Mouse (Mus musculus) megakaryocyte, adult 5-6 weeks (primary cell): ENCODE results near the gene Foxk2. TPM values are rescaled to one million over a fixed set of nuclear protein-coding genes. Genes with fewer than 3 reads are reported as not detected.

Experiments used
- ATAC-seq: 2 replicates; pipeline ENCODE4 v1.8.0; 2016; ENCODE audit warnings: mild to moderate bottlenecking, inconsistent platforms; ENCODE audit not compliant: poor library complexity, severe bottlenecking
- total RNA-seq, 2 experiments: library from RNA; stranded (forward) in 1 of 2; stranded (reverse) in 1 of 2; fragments of 153-499, 151-499 nt in 1 of 2; fragments of 221-1000, 200-1000 nt in 1 of 2; gene quantifications; 2 replicates each; pipeline versions ENCODE4 v1.2.3 to v1.2.4; 2015 to 2017

Foxk2 gene
- total RNA-seq, 2 experiments from 2014 or later, result 16.9 to 17.8 TPM

- ATAC-seq, result peak; percentile 91
These were observed 94.4 kb downstream of the Foxk2 start, which contains the start of gene Wdr45b for GRCm38 (mm10) chr11:121354091-121354707. Gene Wdr45b (minus strand): TSS chr11:121354445.

Other genes starting within 250 kb of the Foxk2 start
- gene Cd7, start 220.6 kb upstream of the Foxk2 start, total RNA-seq (2015), result 52.3 and 53.9 TPM in 2 replicates
- gene Cd7, start 220.6 kb upstream of the Foxk2 start, total RNA-seq (2017), result 14.8 and 17.3 TPM in 2 replicates
- gene Sectm1b, start 196.4 kb upstream of the Foxk2 start, total RNA-seq (2015), result not detected in 2 replicates
- gene Sectm1b, start 196.4 kb upstream of the Foxk2 start, total RNA-seq (2017), result not detected in 2 replicates
- 0.46 TPM in 1 of 2 replicates, not detected in the other for gene Sectm1a, start 178.8 kb upstream of the Foxk2 start, total RNA-seq (2015)
- 0.88 TPM in 1 of 2 replicates, not detected in the other for gene Sectm1a, start 178.8 kb upstream of the Foxk2 start, total RNA-seq (2017)
- gene Tex19.2, start 141.3 kb upstream of the Foxk2 start, total RNA-seq (2015), result not detected in 2 replicates
- gene Tex19.2, start 141.3 kb upstream of the Foxk2 start, total RNA-seq (2017), result not detected in 2 replicates
- gene Tex19.1, start 113.8 kb upstream of the Foxk2 start, total RNA-seq (2015), result not detected in 2 replicates
- not detected in 2 replicates for gene Tex19.1, start 113.8 kb upstream of the Foxk2 start, total RNA-seq (2017)
- not detected in 2 replicates for gene Uts2r, start 99.7 kb upstream of the Foxk2 start, total RNA-seq (2015)
- not detected in 2 replicates for gene Uts2r, start 99.7 kb upstream of the Foxk2 start, total RNA-seq (2017)
- 1.5 and 3.1 TPM in 2 replicates for gene Hexdc, start 55.6 kb upstream of the Foxk2 start, total RNA-seq (2015)
- gene Hexdc, start 55.6 kb upstream of the Foxk2 start, total RNA-seq (2017), result 3.6 and 3.9 TPM in 2 replicates
- gene Ogfod3, start 55.3 kb upstream of the Foxk2 start, total RNA-seq (2015), result 7.0 and 11.7 TPM in 2 replicates
- gene Ogfod3, start 55.3 kb upstream of the Foxk2 start, total RNA-seq (2017), result 2.0 and 5.5 TPM in 2 replicates
- gene Cybc1, start 30.7 kb upstream of the Foxk2 start, total RNA-seq (2015), result 65.8 and 70.5 TPM in 2 replicates
- 59.2 and 71.8 TPM in 2 replicates for gene Cybc1, start 30.7 kb upstream of the Foxk2 start, total RNA-seq (2017)
- gene Narf, start 22.7 kb upstream of the Foxk2 start, total RNA-seq (2015), result 16.9 and 18.3 TPM in 2 replicates
- 32.1 and 35.8 TPM in 2 replicates for gene Narf, start 22.7 kb upstream of the Foxk2 start, total RNA-seq (2017)
- gene Wdr45b, start 94.5 kb downstream of the Foxk2 start, total RNA-seq (2015), result 48.1 and 56.5 TPM in 2 replicates
- gene Wdr45b, start 94.5 kb downstream of the Foxk2 start, total RNA-seq (2017), result 52.1 and 55.1 TPM in 2 replicates
- gene Rab40b, start 128.3 kb downstream of the Foxk2 start, total RNA-seq (2015), result 0.39 TPM in 1 of 2 replicates, not detected in the other
- not detected in 2 replicates for gene Rab40b, start 128.3 kb downstream of the Foxk2 start, total RNA-seq (2017)
- gene Fn3krp, start 161.4 kb downstream of the Foxk2 start, total RNA-seq (2015), result 5.1 and 5.7 TPM in 2 replicates
- 9.6 and 10.0 TPM in 2 replicates for gene Fn3krp, start 161.4 kb downstream of the Foxk2 start, total RNA-seq (2017)
- gene Fn3k, start 174.9 kb downstream of the Foxk2 start, total RNA-seq (2015), result 0.36 and 0.45 TPM in 2 replicates
- gene Fn3k, start 174.9 kb downstream of the Foxk2 start, total RNA-seq (2017), result 0.18 and 1.1 TPM in 2 replicates
- gene Tbcd, start 192.0 kb downstream of the Foxk2 start, total RNA-seq (2015), result 28.1 and 28.7 TPM in 2 replicates
- gene Tbcd, start 192.0 kb downstream of the Foxk2 start, total RNA-seq (2017), result 34.9 and 43.7 TPM in 2 replicates